Mouse (Mus musculus): ENCODE results near the gene Ldha. TPM values are rescaled to one million over a fixed set of nuclear protein-coding genes. Genes with fewer than 3 reads are reported as not detected.

Gene Ldha
- polyA plus RNA-seq, 1 experiment: 286 TPM

- no peak for DNase-seq (ENCODE audit: low read depth)
- TF ChIP-seq POLR2A (IDR thresholded peaks at IDR 0.05; ENCODE audit: borderline replicate concordance, extremely low read depth, insufficient read depth, insufficient read length, poor library complexity, severe bottlenecking): no peak
- no peak for TF ChIP-seq CTCF (IDR thresholded peaks at IDR 0.05; ENCODE audit: borderline replicate concordance, extremely low read depth, insufficient read depth, insufficient read length)
Observed at GRCm38 (mm10) chr7:46895511-46895910, 54.2 kb downstream of the Ldha start.

- TF ChIP-seq CTCF (IDR thresholded peaks at IDR 0.05; ENCODE audit: borderline replicate concordance, extremely low read depth, insufficient read depth, insufficient read length) (no peak), POLR2A (IDR thresholded peaks at IDR 0.05; ENCODE audit: borderline replicate concordance, extremely low read depth, insufficient read depth, insufficient read length, poor library complexity, severe bottlenecking) (no peak)
- no peak for DNase-seq (ENCODE audit: low read depth)
Observed at GRCm38 (mm10) chr7:46899343-46899742, 58.1 kb downstream of the Ldha start.

Other genes with a start within 250 kb of the Ldha start
- gene Sergef, start 201.7 kb upstream of the Ldha start, polyA plus RNA-seq (2012; rRNA removed): 30.8 and 32.8 TPM in 2 replicates
- 0.21 and 0.27 TPM in 2 replicates for gene Tph1, start 168.9 kb upstream of the Ldha start, polyA plus RNA-seq (2012; rRNA removed)
- gene Saal1, start 130.8 kb upstream of the Ldha start, polyA plus RNA-seq (2012; rRNA removed): 14.5 and 14.8 TPM in 2 replicates
- not detected in 2 replicates for gene Saa3, start 125.8 kb upstream of the Ldha start, polyA plus RNA-seq (2012; rRNA removed)
- not detected in 2 replicates for gene Saa4, start 108.9 kb upstream of the Ldha start, polyA plus RNA-seq (2012; rRNA removed)
- gene Saa1, start 98.5 kb upstream of the Ldha start, polyA plus RNA-seq (2012; rRNA removed): 0.22 TPM in 1 of 2 replicates, not detected in the other
- gene Saa2, start 89.7 kb upstream of the Ldha start, polyA plus RNA-seq (2012; rRNA removed): not detected in 2 replicates
- gene Hps5, start 45.4 kb upstream of the Ldha start, polyA plus RNA-seq (2012; rRNA removed): 22.6 and 24.6 TPM in 2 replicates
- gene Gtf2h1, start 45.4 kb upstream of the Ldha start, polyA plus RNA-seq (2012; rRNA removed): 28.7 and 29.0 TPM in 2 replicates
- 0.16 and 0.20 TPM in 2 replicates for gene Ldhc, start 19.7 kb downstream of the Ldha start, polyA plus RNA-seq (2012; rRNA removed)
- 150 and 162 TPM in 2 replicates for gene Tsg101, start 78.5 kb downstream of the Ldha start, polyA plus RNA-seq (2012; rRNA removed)
- gene Uevld, start 117.1 kb downstream of the Ldha start, polyA plus RNA-seq (2012; rRNA removed): 6.5 and 7.5 TPM in 2 replicates
- not detected in 2 replicates for gene Gm9999, start 142.1 kb downstream of the Ldha start, polyA plus RNA-seq (2012; rRNA removed)
- gene Spty2d1, start 166.9 kb downstream of the Ldha start, polyA plus RNA-seq (2012; rRNA removed): 5.4 and 6.2 TPM in 2 replicates
- 17.4 and 22.6 TPM in 2 replicates for gene Tmem86a, start 209.1 kb downstream of the Ldha start, polyA plus RNA-seq (2012; rRNA removed)